Mouse (Mus musculus): ENCODE measurements around the gene Rpl36-ps4.

- TF ChIP-seq CTCF (IDR thresholded peaks at IDR 0.05; ENCODE audit: control insufficient read depth, insufficient read depth, low read length) (no peak), POLR2A (IDR thresholded peaks at IDR 0.05; ENCODE audit: borderline replicate concordance, control insufficient read depth, low read depth, low read length) (no peak)
Measured at GRCm38 (mm10) chr17:87879484-87880225, 41.1 kb upstream of the Rpl36-ps4 start.

All from bone marrow, adult 2 months (tissue).